Mouse (Mus musculus) CH12.LX (cell line): ENCODE measurements at regions not wholly inside any gene's neighbourhood (a gene's known extent, or its start where the extent isn't known, plus 50 kb on each side); places are given as distances from the start of the nearest gene placed in this dataset.

Source experiments
- DNase-seq: peaks from one replicate; pipeline ENCODE4 v3.0.0-alpha.2; 2013; ENCODE audit errors: extremely low read depth
- H3K27ac ChIP-seq: 2 replicates; pipeline ENCODE4 v1.5.1; 2012; ENCODE audit warnings: low read depth, mild to moderate bottlenecking, control low read depth, moderate library complexity; ENCODE audit not compliant: insufficient read depth
- H3K27me3 ChIP-seq: replicated peaks from 2 replicates; pipeline ENCODE3; 2012; ENCODE audit warnings: inconsistent platforms
- H3K36me3 ChIP-seq, 2 experiments: replicated peaks in 1 of 2; 2 replicates each; pipeline versions ENCODE3 to v1.6.1; 2012; ENCODE audit warnings: inconsistent platforms in 1 of 2, low read length in 1 of 2, mild to moderate bottlenecking in 1 of 2, mixed read lengths in 1 of 2, moderate library complexity in 1 of 2; ENCODE audit not compliant: control insufficient read depth in 1 of 2, insufficient read depth in 1 of 2
- H3K4me1 ChIP-seq, 2 experiments: 2 replicates each; pipeline ENCODE4 v1.6.1; 2012; ENCODE audit warnings: inconsistent platforms in 1 of 2, moderate library complexity in 1 of 2; ENCODE audit not compliant: insufficient read depth in 2 of 2, control insufficient read depth in 1 of 2
- H3K4me2 ChIP-seq: 2 replicates; pipeline ENCODE4 v1.6.1; 2012; ENCODE audit warnings: low read depth, mild to moderate bottlenecking, control low read depth; ENCODE audit not compliant: poor library complexity, insufficient read depth, severe bottlenecking
- H3K4me3 ChIP-seq, 3 experiments: fragments of 150-350 bp in 1 of 3; sonication (generic) in 1 of 3; replicated peaks in 1 of 3; 2 replicates each; pipeline versions ENCODE3 to v1.5.1; 2011 to 2012; ENCODE audit warnings: low read depth in 2 of 3, low read length in 2 of 3, mild to moderate bottlenecking in 2 of 3, moderate library complexity in 2 of 3, control low read depth in 1 of 3, improper control_type of control experiment in 1 of 3, inconsistent platforms in 1 of 3, mixed read lengths in 1 of 3; ENCODE audit not compliant: poor library complexity in 1 of 3
- H3K79me2 ChIP-seq: replicated peaks from 2 replicates; pipeline ENCODE4 v1.6.1; 2012; ENCODE audit warnings: mild to moderate bottlenecking, moderate library complexity; ENCODE audit not compliant: control insufficient read depth, poor library complexity, insufficient read depth, severe bottlenecking; ENCODE audit errors: extremely low read depth
- H3K9ac ChIP-seq: 2 replicates; pipeline ENCODE4 v1.6.1; 2012; ENCODE audit warnings: low read depth, mild to moderate bottlenecking, control low read depth, moderate library complexity; ENCODE audit not compliant: insufficient read depth
- H3K9me3 ChIP-seq: replicated peaks from 2 replicates; pipeline ENCODE3; 2012; ENCODE audit warnings: low read length, inconsistent platforms, mixed read lengths
- E2F4 ChIP-seq: IDR thresholded peaks from 2 replicates; pipeline ENCODE4 v1.6.1; 2011; ENCODE audit warnings: low read depth, low read length, improper control_type of control experiment; ENCODE audit not compliant: insufficient replicate concordance
- EP300 ChIP-seq: IDR thresholded peaks from 2 replicates; pipeline ENCODE4 v1.6.1; 2011; ENCODE audit warnings: low read length, improper control_type of control experiment
- ETS1 ChIP-seq: conservative IDR thresholded peaks from 2 replicates; pipeline ENCODE4 v1.6.1; 2012; ENCODE audit warnings: low read depth, mild to moderate bottlenecking, inconsistent platforms, low read length, improper control_type of control experiment, moderate library complexity
- KAT2A ChIP-seq: IDR thresholded peaks from 2 replicates; pipeline ENCODE4 v1.6.1; 2012; ENCODE audit warnings: low read length, improper control_type of control experiment, inconsistent platforms; ENCODE audit not compliant: insufficient replicate concordance
- MEF2A ChIP-seq: IDR thresholded peaks from 2 replicates; pipeline ENCODE4 v1.6.1; 2014; ENCODE audit warnings: low read depth, mild to moderate bottlenecking, inconsistent platforms, low read length, improper control_type of control experiment, borderline replicate concordance
- MXI1 ChIP-seq: IDR thresholded peaks from 2 replicates; pipeline ENCODE4 v1.6.1; 2011; ENCODE audit warnings: mild to moderate bottlenecking, low read depth, low read length, improper control_type of control experiment
- MYC ChIP-seq: IDR thresholded peaks from 2 replicates; pipeline ENCODE4 v1.6.1; 2011; ENCODE audit warnings: low read depth, mild to moderate bottlenecking, improper control_type of control experiment, low read length
- NRF1 ChIP-seq: IDR thresholded peaks from 2 replicates; pipeline ENCODE4 v1.6.1; 2014; ENCODE audit warnings: low read depth, mild to moderate bottlenecking, inconsistent platforms, low read length, improper control_type of control experiment, moderate library complexity
- POLR2AphosphoS2 ChIP-seq: IDR thresholded peaks from 2 replicates; pipeline ENCODE4 v1.6.1; 2011; ENCODE audit warnings: low read depth, low read length, improper control_type of control experiment
- RCOR1 ChIP-seq: conservative IDR thresholded peaks from 2 replicates; pipeline ENCODE4 v1.6.1; 2012; ENCODE audit warnings: low read depth, mild to moderate bottlenecking, inconsistent platforms, low read length, improper control_type of control experiment
- USF1 ChIP-seq: IDR thresholded peaks from 2 replicates; pipeline ENCODE4 v1.6.1; 2014; ENCODE audit warnings: low read depth, mild to moderate bottlenecking, inconsistent platforms, low read length, improper control_type of control experiment
- ZMIZ1 ChIP-seq: IDR thresholded peaks from 2 replicates; pipeline ENCODE4 v1.6.1; 2012; ENCODE audit warnings: low read depth, mild to moderate bottlenecking, inconsistent platforms, low read length, improper control_type of control experiment
- ZNF384 ChIP-seq: IDR thresholded peaks from 2 replicates; pipeline ENCODE4 v1.6.1; 2012; ENCODE audit warnings: low read depth, low read length, improper control_type of control experiment, inconsistent platforms
- dilution Hi-C: fragments of 300-500 bp; cut with MboI; formaldehyde crosslinking; loops from 2 replicates; pipeline ENCODE4 v1.14.3; 2020; ENCODE audit warnings: low sequenced_read_pairs; ENCODE audit not compliant: extremely low pct_unique_long_range_greater_than_20kb, extremely low pct_ligation_motif_present
- in situ Hi-C: fragments of 300-500 bp; cut with MboI; formaldehyde crosslinking; loops from 3 replicates; pipeline ENCODE4 v1.14.3; 2019; ENCODE audit warnings: low sequenced_read_pairs, low pct_ligation_motif_present, low pct_unique_long_range_greater_than_20kb, mixed read lengths

GRCm38 (mm10) chr6:140288799-140289198 is 135.1 kb upstream of the Plekha5 start:
- in situ Hi-C loops: no loop called here
- Histone ChIP-seq H3K4me2 (no peak overlapping the region), H3K4me1 (no peaks in the 10 kb centered on the region), H3K27ac (no peak overlapping the region), H3K36me3 (no peaks in the 10 kb centered on the region), H3K79me2 (no peaks in the 10 kb centered on the region), H3K27me3 (no peaks in the 10 kb centered on the region), H3K9ac (no peak overlapping the region), H3K4me3 (no peak overlapping the region), H3K9me3 (peaks cover 77% of the 10 kb centered on the region)
- DNase-seq: no peak
- TF ChIP-seq USF1: no peak
- dilution Hi-C loops: no loop called here

DNA sequence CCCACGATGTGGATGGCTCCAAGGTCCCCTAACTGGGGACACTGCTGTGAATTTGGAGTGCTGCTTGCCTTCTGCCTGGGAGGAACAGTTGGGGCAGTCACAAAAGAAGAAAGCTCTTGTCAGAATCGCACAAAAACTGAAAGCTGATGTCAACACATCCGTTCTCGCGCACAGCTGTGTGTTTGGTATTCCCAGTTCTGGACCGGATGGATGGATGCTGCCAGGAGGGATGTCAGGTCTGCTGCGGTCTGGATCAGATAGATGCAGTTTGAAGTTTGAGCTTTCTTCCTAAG is 141.6 kb upstream of the Plekha5 start:
- Histone ChIP-seq H3K4me1 (no peaks in the 10 kb centered on the region), H3K4me2 (no peak overlapping the region), H3K9me3 (peaks cover 78% of the 10 kb centered on the region), H3K79me2 (no peaks in the 10 kb centered on the region), H3K27me3 (no peaks in the 10 kb centered on the region), H3K36me3 (no peaks in the 10 kb centered on the region), H3K4me3 (no peak overlapping the region), H3K9ac (no peak overlapping the region), H3K27ac (no peak overlapping the region)
- in situ Hi-C loops (no loop called here), dilution Hi-C loops (no loop called here)
- TF ChIP-seq RCOR1 (no peak), NRF1 (no peak), ZNF384 (no peak), MYC (no peak), MEF2A (no peak)
- no peak for DNase-seq

DNA sequence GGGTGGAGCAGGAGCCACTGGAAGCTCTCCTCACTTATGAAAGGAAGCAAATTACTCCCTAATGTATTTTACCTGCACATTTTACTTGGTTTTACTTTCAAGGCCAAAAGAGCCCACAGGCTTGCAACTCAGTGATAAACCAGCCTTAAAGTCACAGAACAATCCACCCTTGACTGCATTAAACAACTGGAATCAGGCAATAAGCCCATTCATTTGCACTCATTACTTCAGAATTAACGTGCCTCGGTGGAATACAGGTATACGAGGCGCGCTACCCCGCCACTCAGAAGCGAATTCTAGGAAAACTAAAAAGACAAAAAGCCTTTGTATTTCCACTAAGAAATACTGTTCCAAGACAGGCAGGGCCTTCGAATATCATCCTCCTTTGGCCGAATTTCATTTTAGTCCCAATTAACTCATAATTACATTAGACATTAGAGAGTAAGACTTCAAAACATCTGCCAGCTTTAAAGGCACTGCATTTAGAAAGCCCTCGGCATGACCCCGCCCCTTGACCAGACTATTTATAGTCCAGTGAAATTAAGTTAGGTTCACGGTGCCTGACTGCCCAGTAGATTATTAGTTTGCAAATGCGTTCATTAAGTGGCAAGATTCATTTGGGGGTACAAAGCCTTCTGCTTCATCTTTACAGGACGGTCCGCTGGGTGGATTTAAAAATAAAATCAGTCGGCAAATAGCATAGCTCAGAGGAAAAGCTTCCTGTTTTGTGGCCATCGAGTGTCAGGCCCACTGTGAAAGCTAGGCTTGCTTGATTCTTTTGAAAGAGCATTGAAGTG is 142.2 kb upstream of the Plekha5 start:
- in situ Hi-C loops: no loop called here
- TF ChIP-seq ETS1 (no peak), ZMIZ1 (no peak), EP300 (no peak), E2F4 (no peak), KAT2A (no peak), MXI1 (no peak), POLR2AphosphoS2 (no peak)
- TF ChIP-seq, all 38 proteins: peak for 0

More for the DNA sequence above, 142.2 kb upstream of the Plekha5 start:
- H3K4me3 ChIP-seq: no peak overlapping the region
- no peak overlapping the region for H3K4me2 ChIP-seq
- H3K9me3 ChIP-seq: peaks cover 76% of the 10 kb centered on the region
- DNase-seq: no peak
- no peaks in the 10 kb centered on the region for H3K36me3 ChIP-seq
- H3K4me1 ChIP-seq: no peaks in the 10 kb centered on the region
- no peaks in the 10 kb centered on the region for H3K79me2 ChIP-seq
- H3K9ac ChIP-seq: no peak overlapping the region
- dilution Hi-C loops: no loop called here
- H3K27me3 ChIP-seq: no peaks in the 10 kb centered on the region
- no peak overlapping the region for H3K27ac ChIP-seq
